Mouse (Mus musculus) CD4-positive, CD25-positive, alpha-beta regulatory T cell, adult 4 months (primary cell): ENCODE measurements around the gene Taar3. TPM values are rescaled to one million over a fixed set of nuclear protein-coding genes. Genes with fewer than 3 reads are reported as not detected.

Experiments
- ATAC-seq: one replicate; pipeline ENCODE4 v1.8.0; 2017
- polyA plus RNA-seq, 2 experiments: library from polyadenylated mRNA; unstranded; fragments of 100-300 nt; shearing (Covaris generic); gene quantifications; one replicate each; pipeline ENCODE4 v1.2.1; 2017

The Taar3 gene
- polyA plus RNA-seq, result not detected

- no peak for ATAC-seq
Measured at GRCm38 (mm10) chr10:23949508-23950005, at the start of gene Taar3. Gene Taar3, plus strand, starts transcription at chr10:23949558.

- no peak for ATAC-seq
Measured at GRCm38 (mm10) chr10:23901119-23901518, 48.2 kb upstream of the Taar3 start.

GRCm38 (mm10) chr10:23905661-23906060 is 43.7 kb upstream of the Taar3 start:
- ATAC-seq, result no peak

- ATAC-seq, result no peak
Measured at GRCm38 (mm10) chr10:23920056-23920455, 29.3 kb upstream of the Taar3 start, which contains the start of gene Taar1. Gene Taar1, plus strand, starts transcription at chr10:23920356.

- no peak for ATAC-seq
Measured at GRCm38 (mm10) chr10:23922468-23922867, 26.9 kb upstream of the Taar3 start.

DNA sequence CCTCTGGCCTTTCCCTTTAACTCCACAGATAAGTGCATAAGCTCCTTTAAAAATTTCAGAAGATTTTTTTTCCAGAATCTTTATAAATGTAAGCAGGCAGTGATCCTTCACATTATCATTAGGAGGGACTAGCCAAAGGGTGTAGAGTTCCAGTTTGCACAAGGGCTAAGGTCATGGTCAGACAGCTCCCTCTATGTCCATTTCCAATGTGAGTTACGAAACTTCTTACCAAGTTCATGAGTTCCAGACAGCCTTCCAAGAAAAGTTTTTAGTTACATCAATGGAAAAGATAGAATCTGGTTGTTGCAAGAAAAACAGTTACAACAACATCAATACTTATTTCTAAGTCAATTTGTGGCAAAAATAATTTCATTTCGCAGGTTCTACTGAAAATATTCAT is 25.4 kb upstream of the Taar3 start:
- ATAC-seq, result no peak

- no peak for ATAC-seq
Measured at GRCm38 (mm10) chr10:23937613-23938012, 11.7 kb upstream of the Taar3 start.

DNA sequence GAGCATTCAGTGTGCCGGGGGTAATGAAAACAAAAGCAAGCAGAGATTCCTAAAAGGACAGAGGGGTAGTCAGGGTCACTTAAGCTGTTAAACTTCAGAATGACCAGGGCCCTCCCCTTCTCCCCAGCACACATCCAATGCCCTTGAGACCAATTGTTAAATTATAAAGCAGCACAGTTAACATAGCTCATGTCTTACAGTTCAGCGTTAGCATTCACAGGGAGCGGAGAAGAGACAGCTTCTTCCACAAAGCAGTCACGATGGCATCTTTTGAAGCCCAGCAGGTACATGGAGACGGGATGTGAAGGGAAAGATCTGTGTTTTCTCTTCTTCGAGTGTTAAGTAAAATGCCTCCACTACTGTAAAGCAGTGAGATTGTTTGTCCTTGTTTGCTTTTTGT is 11.0 kb upstream of the Taar3 start, which contains the start of gene Taar2:
Gene Taar2 (plus strand): TSS at position 261 of the 400 bp plus-strand sequence.
- ATAC-seq, result no peak

DNA sequence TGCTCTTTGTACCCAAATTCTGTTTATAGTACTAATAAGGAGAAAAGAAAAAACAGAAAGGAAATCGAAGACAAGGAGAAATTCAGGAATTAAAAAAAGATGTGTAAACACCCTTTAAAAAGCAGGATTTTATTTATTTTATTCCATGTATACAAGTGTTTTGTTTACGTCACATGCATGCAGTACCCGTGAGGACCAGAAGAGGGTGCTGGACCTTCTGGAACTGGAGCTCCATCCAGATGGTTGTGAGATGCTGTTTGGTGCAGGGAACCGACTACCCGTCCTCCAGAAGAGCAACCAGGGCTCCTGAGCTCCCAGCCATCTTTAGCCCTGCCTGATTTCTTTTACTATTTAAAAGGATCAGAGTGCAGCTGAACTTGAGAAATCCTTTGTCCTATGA is 6.9 kb upstream of the Taar3 start:
- ATAC-seq, result no peak

DNA sequence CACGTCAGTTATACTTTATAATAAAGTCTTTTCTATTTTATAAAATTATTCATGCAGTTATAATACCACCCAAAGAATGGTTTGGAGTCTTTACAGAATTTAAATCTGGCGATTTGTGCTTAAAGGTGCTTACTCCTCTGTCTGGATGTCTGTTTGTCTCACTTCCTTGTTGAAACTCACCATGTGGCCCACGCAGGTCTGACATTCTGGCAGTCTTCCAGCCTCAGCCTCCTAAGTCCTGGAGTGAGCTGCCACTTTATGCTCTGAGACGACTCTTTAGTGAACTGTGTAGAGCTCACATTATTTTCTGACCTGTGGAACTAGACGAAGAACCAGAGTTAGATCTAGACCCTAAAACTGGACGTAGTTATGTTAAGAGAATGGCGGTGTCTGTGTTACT is 1.3 kb upstream of the Taar3 start:
- ATAC-seq, result no peak

GRCm38 (mm10) chr10:23951714-23952113 is 2.4 kb downstream of the Taar3 start:
- ATAC-seq, result no peak

GRCm38 (mm10) chr10:23959071-23959470 is 9.7 kb downstream of the Taar3 start:
- no peak for ATAC-seq

GRCm38 (mm10) chr10:23960444-23960915 is 11.1 kb downstream of the Taar3 start, which contains the start of gene Taar4:
Gene Taar4, plus strand, starts transcription at chr10:23960494.
- ATAC-seq, result no peak

GRCm38 (mm10) chr10:23963444-23963843 is 14.1 kb downstream of the Taar3 start:
- ATAC-seq, result no peak

GRCm38 (mm10) chr10:23964921-23965610 is 15.7 kb downstream of the Taar3 start:
- peak; percentile 39 for ATAC-seq

GRCm38 (mm10) chr10:23970656-23971165 is 21.4 kb downstream of the Taar3 start, which contains the start of gene Taar5:
Gene Taar5, plus strand, starts transcription at chr10:23970706.
- ATAC-seq, result no peak

GRCm38 (mm10) chr10:23971256-23971655 is 21.9 kb downstream of the Taar3 start:
- ATAC-seq, result no peak

GRCm38 (mm10) chr10:23977958-23978357 is 28.6 kb downstream of the Taar3 start:
- ATAC-seq, result no peak

DNA sequence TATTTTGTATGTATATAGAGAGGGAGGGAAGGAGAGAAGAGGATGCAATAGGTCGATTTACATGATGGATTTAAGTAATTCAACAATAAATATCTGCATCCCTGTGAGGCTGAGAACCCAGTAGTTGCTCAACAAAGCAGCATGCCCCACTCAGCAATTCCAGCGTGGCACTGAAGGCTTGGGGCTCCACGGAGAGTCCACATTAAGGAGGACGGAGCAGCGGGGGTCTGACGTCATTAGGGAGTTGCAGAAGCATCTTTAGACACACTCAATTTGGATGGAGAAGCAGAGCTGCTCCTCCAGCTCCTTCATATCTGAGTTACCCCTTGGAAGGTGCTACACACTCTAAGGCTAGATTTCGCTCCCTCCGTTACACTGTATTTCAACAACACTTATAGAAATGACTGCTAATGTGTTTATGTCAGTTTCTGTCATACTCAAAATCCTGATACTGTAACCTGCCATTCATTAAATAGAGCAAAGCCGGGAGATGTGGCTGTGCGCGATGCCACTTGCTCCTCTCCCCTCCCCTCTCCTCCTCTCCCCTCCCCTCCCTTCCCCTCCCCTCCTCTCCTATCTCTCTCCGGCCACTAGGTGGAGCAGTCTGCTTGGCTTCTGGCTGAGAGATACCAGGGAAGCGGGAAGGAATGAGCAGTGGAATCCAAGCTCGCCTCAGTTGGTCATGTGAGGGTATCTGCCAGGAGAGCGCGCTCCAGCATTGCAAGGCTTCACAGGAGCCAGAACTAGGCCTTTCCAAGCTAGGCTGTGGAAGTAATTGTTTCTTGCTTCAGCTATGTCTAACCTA is 29.7 kb downstream of the Taar3 start:
- no peak for ATAC-seq

GRCm38 (mm10) chr10:23985546-23985945 is 36.2 kb downstream of the Taar3 start, which contains the start of gene Taar6:
Gene Taar6, minus strand, starts transcription at chr10:23985646.
- no peak for ATAC-seq

DNA sequence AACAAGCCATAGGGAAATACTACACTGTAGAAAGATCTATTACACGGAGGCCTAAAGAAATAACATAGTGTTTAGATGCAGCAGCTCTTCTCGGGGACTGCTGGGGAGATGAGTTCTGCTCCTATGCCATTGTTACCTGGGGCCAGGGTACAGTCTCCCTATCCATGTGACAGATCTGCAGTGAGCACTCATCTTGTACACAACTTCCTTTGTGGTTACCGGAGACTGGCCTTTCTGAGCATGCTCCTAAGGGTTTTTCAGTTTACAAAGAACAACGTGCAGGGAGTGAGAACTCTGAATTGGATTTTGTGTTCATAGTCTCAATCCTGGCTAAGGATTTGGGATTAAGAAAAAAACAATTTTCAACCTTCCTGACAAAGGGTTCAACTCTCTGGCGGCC is 37.1 kb downstream of the Taar3 start:
- ATAC-seq, result no peak

DNA sequence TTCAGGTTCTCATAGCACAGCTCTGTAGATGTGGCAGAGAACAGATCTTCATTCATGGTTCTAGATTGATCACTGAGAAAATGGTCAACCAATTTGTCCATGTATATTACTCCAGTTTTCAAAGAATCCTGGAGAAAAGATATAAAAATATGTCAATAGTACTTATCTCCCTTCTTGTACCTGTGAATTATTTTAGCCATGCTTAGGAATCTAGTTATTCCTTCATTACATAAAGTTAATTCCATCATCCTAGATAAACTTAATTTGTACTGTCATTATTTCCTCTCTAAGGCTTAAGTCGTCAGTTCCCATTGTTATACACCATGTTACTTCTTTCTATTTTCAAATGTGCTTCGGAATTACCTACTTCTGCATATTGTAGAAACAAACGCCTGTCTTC is 44.0 kb downstream of the Taar3 start, which contains the start of gene Taar7a:
Gene Taar7a (minus strand): TSS at position 101 of the 400 bp plus-strand sequence.
- ATAC-seq, result no peak

DNA sequence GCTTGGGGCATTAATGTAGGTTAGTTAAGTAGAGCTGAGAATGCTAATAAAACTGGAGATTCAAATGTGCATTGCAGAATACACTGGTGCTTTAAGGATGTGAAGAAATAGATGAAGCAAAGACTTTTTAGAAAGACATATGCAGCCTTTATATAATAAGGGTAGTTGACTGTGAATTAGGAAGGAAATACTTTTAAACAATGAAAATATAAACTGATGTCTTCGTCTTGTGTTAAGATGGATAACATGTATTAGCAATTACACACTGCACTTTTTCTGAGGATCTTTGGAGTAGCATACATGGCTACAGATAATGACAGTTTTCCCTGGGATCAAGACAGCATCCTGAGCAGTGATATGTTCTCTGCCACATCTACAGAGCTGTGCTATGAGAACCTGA is 50.3 kb downstream of the Taar3 start, which contains the start of gene Taar7b:
Gene Taar7b (plus strand): TSS at position 301 of the 400 bp plus-strand sequence.
- ATAC-seq, result no peak
